Mouse (Mus musculus) C2C12 (cell line): ENCODE data around the gene Arf5. TPM values are rescaled to one million over a fixed set of nuclear protein-coding genes. Genes with fewer than 3 reads are reported as not detected.

ENCODE experiments used
- H3K27me3 ChIP-seq: one replicate; pipeline ENCODE4 v1.6.1; 2011; ENCODE audit not compliant: control insufficient read depth, insufficient read depth, insufficient read length
- H3K36me3 ChIP-seq: one replicate; pipeline ENCODE4 v1.6.1; 2011; ENCODE audit not compliant: control insufficient read depth, insufficient read depth
- H3K4me3 ChIP-seq: one replicate; pipeline ENCODE4 v1.5.1; 2011; ENCODE audit warnings: mild to moderate bottlenecking, control low read depth; ENCODE audit not compliant: poor library complexity, insufficient read depth, severe bottlenecking
- H3K79me2 ChIP-seq: one replicate; pipeline ENCODE4 v1.6.1; 2011; ENCODE audit not compliant: control insufficient read depth, insufficient read depth
- H3K79me3 ChIP-seq: one replicate; pipeline ENCODE4 v1.6.1; 2011; ENCODE audit warnings: low read depth, control low read depth
- H3ac ChIP-seq: one replicate; pipeline ENCODE3; 2011; ENCODE audit warnings: low read depth; ENCODE audit not compliant: control insufficient read depth, insufficient read length
- CEBPB ChIP-seq: IDR thresholded peaks from one replicate; pipeline ENCODE4 v1.6.1; 2011; ENCODE audit warnings: low read depth, mild to moderate bottlenecking, control low read depth, moderate library complexity
- CTCF ChIP-seq: IDR thresholded peaks from one replicate; pipeline ENCODE4 v1.5.1; 2011; ENCODE audit not compliant: control insufficient read depth, insufficient read depth, insufficient read length
- FOSL1 ChIP-seq: IDR thresholded peaks from one replicate; pipeline ENCODE4 v1.8.0; 2011; ENCODE audit warnings: mild to moderate bottlenecking, low read length; ENCODE audit not compliant: poor library complexity, insufficient read depth, severe bottlenecking
- MAX ChIP-seq: IDR thresholded peaks from one replicate; pipeline ENCODE4 v1.6.1; 2011; ENCODE audit warnings: mild to moderate bottlenecking, control low read depth
- MYOD1 ChIP-seq: IDR thresholded peaks from one replicate; pipeline ENCODE4 v1.6.1; 2011; ENCODE audit warnings: low read depth; ENCODE audit not compliant: control insufficient read depth, insufficient read length
- MYOG ChIP-seq: IDR thresholded peaks from one replicate; pipeline ENCODE4 v1.6.1; 2011; ENCODE audit not compliant: control insufficient read depth, insufficient read length; ENCODE audit errors: extremely low read depth
- USF1 ChIP-seq: IDR thresholded peaks from one replicate; pipeline ENCODE4 v1.6.1; 2011; ENCODE audit warnings: low read depth, mild to moderate bottlenecking, control low read depth, moderate library complexity
- polyA plus RNA-seq: library from polyadenylated mRNA; unstranded; fragments of >200 nt; fragmentation: generic; extraction: Trizol; gene quantifications from one replicate; pipeline ENCODE4 v1.2.1, GENCODE M21; 2012; ENCODE audit warnings: missing spikeins

The Arf5 gene
- polyA plus RNA-seq, 1 experiment: 203 TPM

GRCm38 (mm10) chr6:28430795-28431537 lies 7.6 kb downstream of the Arf5 start:
- H3K79me2 ChIP-seq: no peaks in the 10 kb centered on the region
- TF ChIP-seq MYOD1 (no peak), MAX (no peak), FOSL1 (no peak), CEBPB (no peak), USF1 (no peak)
- peaks cover 6% of the 10 kb centered on the region for H3K36me3 ChIP-seq
- H3K27me3 ChIP-seq: no peaks in the 10 kb centered on the region
- no peak overlapping the region for H3ac ChIP-seq
- no peaks in the 10 kb centered on the region for H3K79me3 ChIP-seq
- no peak overlapping the region for H3K4me3 ChIP-seq

GRCm38 (mm10) chr6:28431538-28431855 lies 8.1 kb downstream of the Arf5 start:
- Histone ChIP-seq H3K36me3 (peaks cover 6% of the 10 kb centered on the region), H3K79me2 (no peaks in the 10 kb centered on the region)
- no peak for TF ChIP-seq CEBPB
- TF ChIP-seq MYOD1: no peak
- no peak for TF ChIP-seq MYOG

DNA sequence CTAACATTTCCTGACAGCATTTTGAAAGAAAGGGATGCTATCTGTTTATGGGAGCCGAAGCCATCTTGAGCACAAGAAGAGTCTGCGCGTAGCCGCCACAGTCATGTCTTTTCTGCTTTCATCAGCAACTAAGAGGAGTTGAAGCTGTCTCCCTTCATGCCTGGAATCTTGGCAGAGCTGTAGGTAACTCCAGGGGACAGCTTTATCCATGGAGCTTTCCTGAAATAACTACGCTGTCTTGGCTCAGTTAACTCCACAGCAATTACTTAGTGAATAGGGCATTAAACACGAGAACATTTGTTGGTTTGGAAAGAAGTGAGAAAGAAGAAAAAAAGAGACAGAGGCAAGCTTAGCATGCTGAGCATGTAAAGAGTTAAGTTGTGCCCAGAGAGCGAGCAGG lies 24.6 kb downstream of the Arf5 start:
- H3K79me3 ChIP-seq: no peaks in the 10 kb centered on the region
- H3ac ChIP-seq: no peak overlapping the region
- TF ChIP-seq USF1 (no peak), MYOD1 (no peak), CTCF (no peak), MYOG (no peak), CEBPB (no peak), MAX (no peak), FOSL1 (no peak)
- no peaks in the 10 kb centered on the region for H3K79me2 ChIP-seq
- H3K27me3 ChIP-seq: peaks cover 53% of the 10 kb centered on the region
- H3K4me3 ChIP-seq: no peak overlapping the region
- no peaks in the 10 kb centered on the region for H3K36me3 ChIP-seq

More at GRCm38 (mm10) chr6:28431538-28431855, 8.1 kb downstream of the Arf5 start:
- Histone ChIP-seq H3K79me3 (no peaks in the 10 kb centered on the region), H3K4me3 (no peak overlapping the region), H3K27me3 (no peaks in the 10 kb centered on the region), H3ac (no peak overlapping the region)

DNA sequence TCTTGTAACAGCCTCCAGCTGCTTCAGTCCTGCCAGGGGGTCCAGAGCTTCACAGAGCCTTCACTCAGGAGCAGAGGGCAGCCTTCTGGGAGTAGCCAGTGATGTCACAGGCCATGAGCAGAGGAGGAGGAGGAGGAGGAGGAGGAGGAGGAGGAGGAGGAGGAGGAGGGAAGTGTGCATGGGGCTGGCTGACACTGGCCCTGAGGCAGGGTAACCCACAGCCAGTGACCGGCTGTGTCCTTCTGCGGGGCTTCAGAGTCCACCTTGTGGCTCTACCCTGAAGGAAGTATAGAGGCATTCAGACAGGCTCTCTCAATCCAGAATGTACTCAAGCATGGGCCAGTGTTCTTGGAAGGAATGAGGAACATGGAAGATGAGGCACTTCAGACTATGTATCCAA lies 25.9 kb downstream of the Arf5 start, which contains the start of gene Pax4:
TSS of gene Pax4 (minus strand) at position 101 of the 400 bp plus-strand sequence.
- Histone ChIP-seq H3ac (no peak within 1 kb of the TSS), H3K79me3 (no peaks in the 10 kb centered on the region), H3K4me3 (no peak within 1 kb of the TSS), H3K27me3 (peaks cover 48% of the 10 kb centered on the region), H3K79me2 (no peaks in the 10 kb centered on the region), H3K36me3 (no peaks in the 10 kb centered on the region)
- TF ChIP-seq USF1: no peak
- no peak for TF ChIP-seq CTCF
- TF ChIP-seq MAX: no peak
- no peak for TF ChIP-seq FOSL1
- TF ChIP-seq CEBPB: no peak
- TF ChIP-seq MYOD1: no peak
- TF ChIP-seq MYOG: no peak

GRCm38 (mm10) chr6:28450481-28450880 lies 27.1 kb downstream of the Arf5 start:
- Histone ChIP-seq H3K27me3 (peaks cover 37% of the 10 kb centered on the region), H3K79me2 (no peaks in the 10 kb centered on the region), H3ac (no peak overlapping the region), H3K79me3 (no peaks in the 10 kb centered on the region), H3K4me3 (no peak overlapping the region), H3K36me3 (no peaks in the 10 kb centered on the region)
- no peak for TF ChIP-seq MAX
- no peak for TF ChIP-seq CEBPB
- TF ChIP-seq MYOD1: no peak
- TF ChIP-seq MYOG: no peak
- TF ChIP-seq FOSL1: no peak
- no peak for TF ChIP-seq USF1
- no peak for TF ChIP-seq CTCF

- H3K79me2 ChIP-seq: no peaks in the 10 kb centered on the region
- H3K4me3 ChIP-seq: no peak overlapping the region
- no peaks in the 10 kb centered on the region for H3K36me3 ChIP-seq
- no peak overlapping the region for H3ac ChIP-seq
- peaks cover 36% of the 10 kb centered on the region for H3K27me3 ChIP-seq
- no peaks in the 10 kb centered on the region for H3K79me3 ChIP-seq
- no peak for TF ChIP-seq MYOD1
- TF ChIP-seq CTCF: no peak
- no peak for TF ChIP-seq MAX
- no peak for TF ChIP-seq USF1
- no peak for TF ChIP-seq CEBPB
- TF ChIP-seq FOSL1: no peak
- TF ChIP-seq MYOG: no peak
These were observed 27.6 kb downstream of the Arf5 start for GRCm38 (mm10) chr6:28450977-28451376.
